Mouse (Mus musculus): ENCODE results near the gene Ppp1r9a. TPM values are rescaled to one million over a fixed set of nuclear protein-coding genes. Genes with fewer than 3 reads are reported as not detected.

Gene Ppp1r9a
- polyA plus RNA-seq, 1 experiment from 2014 or later, result 42.2 TPM

GRCm38 (mm10) chr6:5174179-5174812 lies 271.6 kb downstream of the Ppp1r9a start:
- Histone ChIP-seq H3K4me3 (replicated peaks) (no peak overlapping the region), H3K27me3 (no peaks in the 10 kb centered on the region), H3K4me1 (replicated peaks) (peaks cover 8% of the 10 kb centered on the region), H3K4me2 (replicated peaks) (no peak overlapping the region), H3K36me3 (no peaks in the 10 kb centered on the region), H3K9ac (replicated peaks) (no peak overlapping the region), H3K27ac (no peak overlapping the region), H3K9me3 (no peaks in the 10 kb centered on the region)
- 93% methylated on average over 10 of the region's 10 CpGs for WGBS
- no peak for ATAC-seq

GRCm38 (mm10) chr6:5177967-5178891 lies 275.5 kb downstream of the Ppp1r9a start:
- H3K27me3 ChIP-seq, result no peaks in the 10 kb centered on the region
- H3K9me3 ChIP-seq, result no peaks in the 10 kb centered on the region
- WGBS, result 38% methylated on average over 19 of the region's 19 CpGs
- H3K36me3 ChIP-seq, result no peaks in the 10 kb centered on the region
- H3K9ac ChIP-seq (replicated peaks), result 0 out of 2 replicates have a peak overlapping the region, but pooled peaks have one; percentile 2
- H3K27ac ChIP-seq, result no peak overlapping the region
- H3K4me3 ChIP-seq (replicated peaks), result peak overlapping the region; percentile 25
- peaks cover 8% of the 10 kb centered on the region for H3K4me1 ChIP-seq (replicated peaks)
- ATAC-seq, result peak; percentile 79
- peak overlapping the region; percentile 51 for H3K4me2 ChIP-seq (replicated peaks)

- ATAC-seq, result no peak
- Histone ChIP-seq H3K27ac (no peak overlapping the region), H3K9ac (replicated peaks) (no peak overlapping the region), H3K9me3 (no peaks in the 10 kb centered on the region), H3K4me1 (replicated peaks) (peaks cover 8% of the 10 kb centered on the region), H3K27me3 (no peaks in the 10 kb centered on the region), H3K36me3 (no peaks in the 10 kb centered on the region), H3K4me3 (replicated peaks) (no peak overlapping the region), H3K4me2 (replicated peaks) (no peak overlapping the region)
- WGBS, result 95% methylated on average over 6 of the region's 6 CpGs
These were observed 276.5 kb downstream of the Ppp1r9a start for GRCm38 (mm10) chr6:5179189-5179588.

GRCm38 (mm10) chr6:5180645-5181044 lies 277.9 kb downstream of the Ppp1r9a start:
- 84% methylated on average over 5 of the region's 5 CpGs for WGBS
- Histone ChIP-seq H3K4me3 (replicated peaks) (no peak overlapping the region), H3K27me3 (no peaks in the 10 kb centered on the region), H3K9ac (replicated peaks) (no peak overlapping the region), H3K36me3 (no peaks in the 10 kb centered on the region), H3K9me3 (no peaks in the 10 kb centered on the region), H3K4me2 (replicated peaks) (no peak overlapping the region), H3K27ac (no peak overlapping the region), H3K4me1 (replicated peaks) (peaks cover 8% of the 10 kb centered on the region)
- ATAC-seq, result no peak

- Histone ChIP-seq H3K4me3 (replicated peaks) (no peak overlapping the region), H3K27me3 (no peaks in the 10 kb centered on the region), H3K9me3 (no peaks in the 10 kb centered on the region), H3K4me1 (replicated peaks) (no peaks in the 10 kb centered on the region), H3K27ac (no peak overlapping the region), H3K9ac (replicated peaks) (no peak overlapping the region), H3K36me3 (no peaks in the 10 kb centered on the region), H3K4me2 (replicated peaks) (no peak overlapping the region)
- no peak for ATAC-seq
- WGBS, result 81% methylated on average over 7 of the region's 7 CpGs
These were observed 283.7 kb downstream of the Ppp1r9a start for GRCm38 (mm10) chr6:5186229-5186950.

GRCm38 (mm10) chr6:5187586-5187985 lies 284.9 kb downstream of the Ppp1r9a start:
- Histone ChIP-seq H3K36me3 (no peaks in the 10 kb centered on the region), H3K27me3 (no peaks in the 10 kb centered on the region), H3K4me2 (replicated peaks) (no peak overlapping the region), H3K4me1 (replicated peaks) (no peaks in the 10 kb centered on the region), H3K27ac (no peak overlapping the region), H3K4me3 (replicated peaks) (no peak overlapping the region), H3K9me3 (no peaks in the 10 kb centered on the region), H3K9ac (replicated peaks) (no peak overlapping the region)
- 77% methylated on average over 6 of the region's 6 CpGs for WGBS
- no peak for ATAC-seq

GRCm38 (mm10) chr6:5188036-5188435 lies 285.3 kb downstream of the Ppp1r9a start:
- Histone ChIP-seq H3K27me3 (no peaks in the 10 kb centered on the region), H3K9me3 (no peaks in the 10 kb centered on the region), H3K9ac (replicated peaks) (no peak overlapping the region), H3K4me2 (replicated peaks) (no peak overlapping the region), H3K4me3 (replicated peaks) (no peak overlapping the region), H3K36me3 (no peaks in the 10 kb centered on the region), H3K4me1 (replicated peaks) (no peaks in the 10 kb centered on the region), H3K27ac (no peak overlapping the region)
- no peak for ATAC-seq
- 87% methylated on average over 5 of the region's 5 CpGs for WGBS

- Histone ChIP-seq H3K4me1 (replicated peaks) (peaks cover 5% of the 10 kb centered on the region; the same call in 1 of the 2 replicates), H3K4me3 (replicated peaks) (no peak overlapping the region), H3K27ac (no peak overlapping the region), H3K36me3 (no peaks in the 10 kb centered on the region), H3K4me2 (replicated peaks) (no peak overlapping the region), H3K27me3 (no peaks in the 10 kb centered on the region), H3K9ac (replicated peaks) (no peak overlapping the region), H3K9me3 (no peaks in the 10 kb centered on the region)
- ATAC-seq, result no peak
- WGBS, result 77% methylated on average over 6 of the region's 6 CpGs
These were observed 286.2 kb downstream of the Ppp1r9a start for GRCm38 (mm10) chr6:5188938-5189337.

GRCm38 (mm10) chr6:5189507-5189906 lies 286.8 kb downstream of the Ppp1r9a start:
- no peaks in the 10 kb centered on the region for H3K27me3 ChIP-seq
- no peak overlapping the region for H3K4me3 ChIP-seq (replicated peaks)
- ATAC-seq, result no peak
- no peak overlapping the region for H3K27ac ChIP-seq
- no peak overlapping the region for H3K4me2 ChIP-seq (replicated peaks)
- no peaks in the 10 kb centered on the region for H3K9me3 ChIP-seq
- no peaks in the 10 kb centered on the region for H3K36me3 ChIP-seq
- H3K4me1 ChIP-seq (replicated peaks), result peaks cover 8% of the 10 kb centered on the region; the same call in 1 of the 2 replicates
- 85% methylated on average over 4 of the region's 4 CpGs for WGBS
- no peak overlapping the region for H3K9ac ChIP-seq (replicated peaks)

- Histone ChIP-seq H3K27me3 (no peaks in the 10 kb centered on the region), H3K4me3 (replicated peaks) (no peak overlapping the region), H3K9me3 (no peaks in the 10 kb centered on the region), H3K36me3 (no peaks in the 10 kb centered on the region), H3K9ac (replicated peaks) (no peak overlapping the region), H3K4me2 (replicated peaks) (no peak overlapping the region), H3K4me1 (replicated peaks) (peaks cover 8% of the 10 kb centered on the region; the same call in 1 of the 2 replicates), H3K27ac (no peak overlapping the region)
- WGBS, result 90% methylated on average over 4 of the region's 4 CpGs
- no peak for ATAC-seq
These were observed 288.0 kb downstream of the Ppp1r9a start for GRCm38 (mm10) chr6:5190761-5191160.

GRCm38 (mm10) chr6:5193693-5194092 lies 291.0 kb downstream of the Ppp1r9a start, which contains the start of gene Pon1:
Gene Pon1 (minus strand): TSS chr6:5193946.
- no peak within 1 kb of the TSS for H3K4me3 ChIP-seq (replicated peaks)
- WGBS, result 41% methylated on average over 5 of the region's 5 CpGs
- 0 out of 2 replicates have a peak, but pooled peaks have one; percentile 63 for ATAC-seq

More at GRCm38 (mm10) chr6:5193693-5194092, 291.0 kb downstream of the Ppp1r9a start, which contains the start of gene Pon1:
- Histone ChIP-seq H3K36me3 (no peaks in the 10 kb centered on the region), H3K27ac (no peak within 1 kb of the TSS), H3K9ac (replicated peaks) (no peak within 1 kb of the TSS), H3K4me1 (replicated peaks) (peaks cover 8% of the 10 kb centered on the region; the same call in 1 of the 2 replicates), H3K27me3 (no peaks in the 10 kb centered on the region), H3K9me3 (no peaks in the 10 kb centered on the region), H3K4me2 (replicated peaks) (no peak within 1 kb of the TSS)
